Mouse (Mus musculus) liver, embryonic 14.5 days (tissue): ENCODE data around the gene Gm10644.

Experiments used
- CTCF ChIP-seq: IDR thresholded peaks from 2 replicates; pipeline ENCODE4 v1.5.1; 2016; ENCODE audit warnings: antibody characterized with exemption, low read depth, control low read depth
- EP300 ChIP-seq: IDR thresholded peaks from 2 replicates; pipeline ENCODE4 v1.6.1; 2016; ENCODE audit warnings: antibody characterized with exemption, low read depth

DNA sequence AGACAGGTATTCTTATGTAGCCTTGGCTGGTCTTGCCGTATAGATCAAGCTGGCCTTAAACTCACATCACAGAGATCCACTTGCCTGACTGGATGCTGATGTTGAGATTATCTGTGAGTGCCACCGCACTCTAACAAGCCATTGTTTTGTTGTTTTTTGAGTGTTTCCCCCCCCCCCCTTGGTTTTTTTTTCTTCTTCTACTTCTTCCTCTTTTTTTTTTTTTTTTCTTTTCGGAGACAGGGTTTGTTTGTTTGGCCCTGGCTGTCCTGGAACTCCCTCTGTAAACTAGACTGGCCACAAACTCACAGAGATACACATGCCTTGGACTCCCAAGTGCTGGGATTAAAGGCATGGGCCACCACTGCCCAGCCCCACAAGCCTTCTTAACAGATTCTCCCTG lies 39.0 kb upstream of the Gm10644 start:
- no peak for TF ChIP-seq CTCF
- no peak for TF ChIP-seq EP300
